Mouse (Mus musculus) erythroblast, embryonic 14.5 days (primary cell): Measurements from ENCODE around the gene Olfr725.

ENCODE experiments used
- GATA1 ChIP-seq: IDR thresholded peaks from 2 replicates; pipeline ENCODE4 v1.6.1; 2012; ENCODE audit warnings: low read length, inconsistent platforms, mixed read lengths
- TAL1 ChIP-seq: IDR thresholded peaks from 3 replicates; pipeline ENCODE4 v1.6.1; 2012; ENCODE audit warnings: low read length, inconsistent platforms, mixed read lengths

GRCm38 (mm10) chr14:50061590-50061954, 21.4 kb upstream of the Olfr725 start:
- TF ChIP-seq TAL1 (no peak), GATA1 (no peak)
